Mouse (Mus musculus) urinary bladder, postnatal 4 days (tissue): ENCODE measurements around the gene Akr7a5.

Experiments
- DNase-seq, 2 experiments: peaks; one replicate each; pipeline ENCODE4 v3.0.0; 2021 to 2022; ENCODE audit warnings: low spot score in 2 of 2

The Akr7a5 gene

DNA sequence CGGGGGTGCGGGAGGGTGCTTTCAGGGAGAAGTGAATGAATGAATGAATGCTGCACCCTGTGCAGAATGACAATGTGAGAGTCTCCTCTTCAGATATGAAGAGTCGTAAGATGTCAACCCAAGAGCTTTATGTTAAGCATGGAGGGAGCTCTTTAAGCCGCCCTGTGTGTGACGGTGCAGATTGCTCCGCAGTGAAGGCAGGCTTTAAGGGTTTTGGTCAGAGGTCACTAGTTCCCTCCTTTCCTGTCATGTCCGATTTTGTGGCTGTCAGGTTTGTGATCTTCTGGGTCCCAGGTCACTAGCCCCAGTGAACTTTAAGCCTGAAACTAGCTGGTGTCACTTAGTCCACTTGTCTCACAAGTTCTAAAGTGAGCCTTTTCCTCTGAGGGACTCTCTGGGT is 42.3 kb downstream of the Akr7a5 start:
- no peak for DNase-seq

DNA sequence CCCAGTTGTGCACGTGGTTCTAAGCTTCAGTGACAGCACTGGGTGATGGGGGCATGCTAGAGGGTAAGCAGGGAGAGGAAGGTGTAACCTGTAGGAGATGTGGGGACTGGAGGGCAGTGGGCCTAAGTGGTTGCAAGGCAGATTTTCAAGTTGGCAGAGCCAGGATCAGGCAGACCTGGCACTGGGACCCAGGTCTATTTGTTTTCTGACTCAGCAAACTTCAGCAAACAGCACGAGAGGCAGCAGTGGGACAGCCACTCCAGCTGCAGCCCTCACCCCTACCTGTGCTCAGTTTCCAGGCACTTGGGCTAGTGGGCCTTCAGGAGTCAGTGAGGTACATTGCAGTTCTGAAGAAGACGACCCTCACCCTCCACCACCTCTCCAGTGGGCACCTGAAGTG is 46.7 kb downstream of the Akr7a5 start:
- DNase-seq, result no peak

DNA sequence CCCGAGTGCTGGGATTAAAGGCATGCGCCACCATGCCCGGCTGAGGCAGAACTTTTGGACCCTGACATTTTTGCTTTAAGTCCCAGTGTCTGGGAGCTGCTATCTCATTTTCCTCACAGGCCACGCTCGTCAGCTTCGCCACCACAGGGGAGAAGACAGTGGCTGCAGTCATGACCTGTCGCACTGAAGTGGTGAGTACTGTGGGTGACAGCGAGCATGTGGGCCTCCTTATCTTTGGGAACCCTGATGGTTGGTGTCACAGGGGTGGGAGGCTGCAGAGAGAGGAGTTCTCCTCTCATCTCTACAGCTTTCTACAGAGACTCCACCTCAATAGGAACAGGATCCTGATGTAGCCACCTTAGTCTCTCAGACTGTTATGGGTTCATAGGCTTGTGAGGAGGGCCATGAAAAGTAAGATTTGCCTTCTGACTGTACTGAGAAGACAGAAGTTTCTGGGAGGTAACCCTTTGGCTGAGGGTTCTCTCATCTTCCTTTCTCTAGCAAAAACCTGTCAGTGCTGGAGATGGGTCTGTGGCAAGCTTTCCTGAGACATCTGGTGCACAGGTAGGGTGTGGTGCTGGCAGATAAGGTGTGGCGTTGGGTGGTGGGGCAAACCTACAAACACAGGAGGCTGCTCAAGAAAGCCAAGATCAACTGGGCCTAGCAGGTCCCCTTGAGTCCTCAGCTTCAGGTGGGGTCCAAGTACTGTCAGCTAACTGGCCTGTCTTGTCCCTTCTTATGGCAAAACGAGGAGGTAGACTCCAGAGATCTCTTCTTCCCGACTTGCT is 50.4 kb downstream of the Akr7a5 start:
- DNase-seq, result no peak

DNA sequence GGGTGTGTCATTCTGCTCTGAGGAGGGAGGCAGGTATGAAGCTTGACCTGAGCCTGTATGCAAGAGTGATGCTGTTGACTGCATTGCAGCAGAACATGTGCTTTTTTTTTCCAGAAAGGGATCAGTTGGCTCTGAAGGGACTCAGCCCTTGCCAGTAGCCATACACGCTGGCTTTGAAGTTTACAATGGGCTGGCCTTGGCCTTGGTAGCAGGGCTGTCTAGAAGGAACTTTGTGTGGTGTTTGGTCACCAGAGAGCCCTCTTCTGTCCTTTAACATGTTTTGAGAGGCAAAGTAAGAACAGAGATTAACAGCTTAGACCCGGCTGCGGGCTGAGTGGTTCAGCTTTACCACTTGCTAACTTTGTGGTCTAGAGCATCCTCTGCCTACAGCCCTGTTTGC is 56.8 kb downstream of the Akr7a5 start:
- no peak for DNase-seq
